Mouse (Mus musculus): ENCODE results near the gene Rpl29.

DNA sequence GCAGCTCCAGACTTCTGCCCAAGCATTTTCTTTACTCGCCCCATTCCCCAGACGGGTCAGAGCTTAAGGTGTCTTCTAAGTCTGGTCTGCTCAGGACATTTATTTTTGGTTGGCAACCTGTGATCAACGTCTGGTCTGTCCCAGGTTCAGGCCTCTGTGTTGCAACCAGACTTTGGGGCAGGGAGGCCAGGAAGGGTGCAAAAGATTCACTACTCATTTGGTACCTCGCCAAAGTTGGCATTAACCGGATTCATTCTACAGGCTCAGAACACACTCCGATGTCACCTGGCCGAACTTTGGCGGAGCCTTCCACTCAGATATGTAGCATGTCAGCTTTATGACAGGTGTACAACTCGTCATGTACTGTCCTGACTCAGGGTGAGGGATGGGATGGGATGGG, 18.7 kb downstream of the Rpl29 start:
- no peak for TF ChIP-seq POLR2A (IDR thresholded peaks at IDR 0.05; ENCODE audit: insufficient read depth, low read length)
- TF ChIP-seq EP300 (IDR thresholded peaks at IDR 0.05; ENCODE audit: insufficient read depth, low read depth, low read length), result no peak
